31 mouse cellular contexts compared by ENCODE assay signal in genomic region chr3:79366098-79366497, GRCm38 (mm10). TPM values are rescaled to one million over a fixed set of nuclear protein-coding genes. Genes with fewer than 3 reads are reported as not detected.
DNase-seq lines count a peak whose midpoint lies in the region; ATAC-seq and TF ChIP-seq lines count a peak whose summit lies in the region.
"Had no signal": no experiment of that assay in that cellular context is flagged by ENCODE, and none has a peak within 500 bp of the region (broad histone marks: within the 10 kb centered on the region; RNA-seq: fewer than 3 reads in every experiment).

No protein-coding gene starts in this region.

- H3K4me2 ChIP-seq in forebrain, postnatal 0 days (ENCODE audit: low read depth): no peak overlapping the region
- H3K4me2 ChIP-seq in forebrain, embryonic 14.5 days (ENCODE audit: low read length): no peak overlapping the region
- H3K4me2 ChIP-seq in lung, embryonic 14.5 days: no peak overlapping the region
- H3K4me2 ChIP-seq: forebrain, embryonic 13.5 days; hindbrain, embryonic 13.5 days; limb, embryonic 13.5 days; midbrain, embryonic 15.5 days; neural tube, embryonic 13.5 days had no signal

- no peaks in the 10 kb centered on the region for H3K4me1 ChIP-seq in forebrain, postnatal 0 days (ENCODE audit: insufficient read depth)
- no peaks in the 10 kb centered on the region; the same call in 1 of the 2 replicates for H3K4me1 ChIP-seq in forebrain, embryonic 14.5 days (ENCODE audit: control insufficient read depth, insufficient read depth, low read length)
- peaks cover 5% of the 10 kb centered on the region; the same call in 1 of the 2 replicates for H3K4me1 ChIP-seq in lung, embryonic 14.5 days (ENCODE audit: insufficient read depth)
- H3K4me1 ChIP-seq: forebrain, embryonic 13.5 days; hindbrain, embryonic 13.5 days; limb, embryonic 13.5 days; neural tube, embryonic 13.5 days had no signal

- no peak for DNase-seq in forebrain, postnatal 0 days
- no peak for DNase-seq in forebrain, embryonic 14.5 days (ENCODE audit: low spot score)
- peak; percentile 12 to 33 for DNase-seq in layer of hippocampus, adult 18-20 months (ENCODE audit: low spot score in 2 of 2)
- no peak for DNase-seq in layer of hippocampus, postnatal 36 days
- DNase-seq in lung, embryonic 14.5 days: peak; percentile 25
- no peak for DNase-seq in lung, postnatal 14 days
- DNase-seq in right cerebral cortex, postnatal 36 days (ENCODE audit: low spot score in 2 of 2): peak; percentile 9 to 18
- no peak for DNase-seq in right cerebral cortex, postnatal 10 days (ENCODE audit: low spot score in 2 of 2)
- DNase-seq: adrenal gland, adult 8-10 months; cerebellum, adult 18-20 months; cerebellum, postnatal 36 days; gastrocnemius, postnatal 14 days; heart, adult 2 months; heart, postnatal 36 days; kidney, postnatal 14 days; thymus, postnatal 14 days had no signal

- no peaks in the 10 kb centered on the region for H3K27me3 ChIP-seq in forebrain, postnatal 0 days (ENCODE audit: insufficient read depth, low read length)
- no peaks in the 10 kb centered on the region for H3K27me3 ChIP-seq in forebrain, embryonic 14.5 days (replicated peaks; ENCODE audit: control insufficient read depth, insufficient read depth, low read length)
- no peaks in the 10 kb centered on the region for H3K27me3 ChIP-seq in lung, embryonic 14.5 days (ENCODE audit: insufficient read depth, low read length)
- H3K27me3 ChIP-seq: forebrain, embryonic 13.5 days; hindbrain, embryonic 13.5 days; limb, embryonic 13.5 days; midbrain, embryonic 15.5 days; neural tube, embryonic 13.5 days had no signal

- no peak for TF ChIP-seq CTCF in forebrain, postnatal 0 days (IDR thresholded peaks at IDR 0.05; ENCODE audit: low read depth)
- no peak for TF ChIP-seq CTCF in lung, embryonic 14.5 days (IDR thresholded peaks at IDR 0.05; ENCODE audit: low read depth)

- no peaks in the 10 kb centered on the region for H3K36me3 ChIP-seq in forebrain, postnatal 0 days (ENCODE audit: insufficient read depth)
- no peaks in the 10 kb centered on the region for H3K36me3 ChIP-seq in forebrain, embryonic 14.5 days (ENCODE audit: control insufficient read depth, insufficient read depth, low read length)
- no peaks in the 10 kb centered on the region for H3K36me3 ChIP-seq in lung, embryonic 14.5 days (ENCODE audit: insufficient read depth)
- H3K36me3 ChIP-seq: hindbrain, embryonic 13.5 days; limb, embryonic 13.5 days; midbrain, embryonic 15.5 days; neural tube, embryonic 13.5 days had no signal

- 40% methylated on average over 8 of the region's 8 CpGs for WGBS in forebrain, postnatal 0 days
- WGBS in forebrain, embryonic 14.5 days: 52% methylated on average over 8 of the region's 8 CpGs
- WGBS in lung, embryonic 14.5 days: 36% methylated on average over 8 of the region's 8 CpGs

- peak; percentile 48; the same call in 1 of the 2 replicates for ATAC-seq in forebrain, postnatal 0 days
- no peak for ATAC-seq in forebrain, embryonic 14.5 days
- no peak for ATAC-seq in lung, embryonic 14.5 days (ENCODE audit: insufficient read depth)
- ATAC-seq: activated CD4-positive, CD25-positive, alpha-beta regulatory T cell, adult 4 months; forebrain, embryonic 13.5 days; midbrain, embryonic 15.5 days had no signal

- H3K27ac ChIP-seq in forebrain, postnatal 0 days (ENCODE audit: low read depth, low read length): no peak overlapping the region
- no peak overlapping the region for H3K27ac ChIP-seq in forebrain, embryonic 14.5 days (ENCODE audit: low read depth, low read length)
- no peak overlapping the region for H3K27ac ChIP-seq in lung, embryonic 14.5 days (ENCODE audit: low read depth)
- H3K27ac ChIP-seq: forebrain, embryonic 13.5 days; heart, adult 2 months; hindbrain, embryonic 13.5 days; layer of hippocampus, adult 2 months; limb, embryonic 13.5 days; liver, embryonic 14.5 days; midbrain, embryonic 15.5 days; neural tube, embryonic 13.5 days had no signal

- H3K9me3 ChIP-seq in forebrain, postnatal 0 days (ENCODE audit: low read length): no peaks in the 10 kb centered on the region
- no peaks in the 10 kb centered on the region for H3K9me3 ChIP-seq in forebrain, embryonic 14.5 days (replicated peaks; ENCODE audit: control insufficient read depth, low read length)
- no peaks in the 10 kb centered on the region for H3K9me3 ChIP-seq in lung, embryonic 14.5 days (ENCODE audit: low read depth, low read length)
- H3K9me3 ChIP-seq: forebrain, embryonic 13.5 days; hindbrain, embryonic 13.5 days; limb, embryonic 13.5 days; midbrain, embryonic 15.5 days; neural tube, embryonic 13.5 days had no signal

- H3K9ac ChIP-seq in forebrain, postnatal 0 days: no peak overlapping the region
- H3K9ac ChIP-seq in forebrain, embryonic 14.5 days (ENCODE audit: low read length): no peak overlapping the region
- H3K9ac ChIP-seq in lung, embryonic 14.5 days: no peak overlapping the region
- H3K9ac ChIP-seq: forebrain, embryonic 13.5 days; hindbrain, embryonic 13.5 days; limb, embryonic 13.5 days; liver, embryonic 14.5 days; midbrain, embryonic 15.5 days; neural tube, embryonic 13.5 days had no signal

- no peak overlapping the region for H3K4me3 ChIP-seq in forebrain, postnatal 0 days (ENCODE audit: low read depth, low read length)
- H3K4me3 ChIP-seq in forebrain, embryonic 14.5 days (ENCODE audit: low read depth, low read length): no peak overlapping the region
- no peak overlapping the region for H3K4me3 ChIP-seq in lung, embryonic 14.5 days (ENCODE audit: low read depth, low read length)
- H3K4me3 ChIP-seq: forebrain, embryonic 13.5 days; heart, adult 2 months; hindbrain, embryonic 13.5 days; layer of hippocampus, adult 2 months; limb, embryonic 13.5 days; midbrain, embryonic 15.5 days; myocyte; neural tube, embryonic 13.5 days had no signal

RNA-seq across cellular contexts. Expression of gene Gm17359, which starts 29.6 kb away (rescaled TPM):
- total RNA-seq in forebrain, postnatal 0 days (2014; rRNA removed): not detected in 2 replicates
- polyA plus RNA-seq in forebrain, postnatal 0 days (2015; fragmentation: Nextera tagmentation; extraction: Ambion mirVana): not detected in 2 replicates
- polyA plus RNA-seq in forebrain, embryonic 14.5 days (2014; fragmentation: Nextera tagmentation; extraction: Ambion mirVana): 0.17 TPM in 1 of 2 replicates, not detected in the other
- total RNA-seq in layer of hippocampus, adult 18-20 months (2021): not detected
- not detected for total RNA-seq in layer of hippocampus, postnatal 36 days (2021)
- polyA plus RNA-seq in lung, embryonic 14.5 days (2014; fragmentation: Nextera tagmentation; extraction: Ambion mirVana): not detected in 2 replicates
- total RNA-seq: adrenal gland, adult 8-10 months; gastrocnemius, postnatal 14 days; heart, adult 2 months; heart, postnatal 36 days; layer of hippocampus, adult 2 months; layer of hippocampus, postnatal 25 days; megakaryocyte-erythroid progenitor cell, adult 5-6 weeks had no signal
- polyA plus RNA-seq: activated CD4-positive, CD25-positive, alpha-beta regulatory T cell, adult 4 months; embryonic facial prominence, embryonic 14.5 days; forebrain, embryonic 13.5 days; heart, embryonic 14.5 days; hindbrain, embryonic 13.5 days; liver, embryonic 14.5 days; lung, embryonic 16.5 days; midbrain, embryonic 15.5 days; myocyte; neural tube, embryonic 13.5 days; spleen, adult 2 months had no signal

Comparison
In these comparisons a context has a peak if more than half of its experiments do, and no peak if none do; other contexts are left out.
1. DNase-seq: peak in layer of hippocampus, adult 18-20 months (2 of 2), lung, embryonic 14.5 days (single experiment) and right cerebral cortex, postnatal 36 days (2 of 2); none in forebrain, postnatal 0 days (single experiment), forebrain, embryonic 14.5 days (single experiment), layer of hippocampus, postnatal 36 days (0 of 2), lung, postnatal 14 days (single experiment) and right cerebral cortex, postnatal 10 days (0 of 2).